Mouse (Mus musculus) hindbrain, embryonic 12.5 days (tissue): ENCODE data around the gene Ttc7. TPM values are rescaled to one million over a fixed set of nuclear protein-coding genes. Genes with fewer than 3 reads are reported as not detected.

ENCODE experiments used
- polyA plus RNA-seq: library from polyadenylated mRNA; unstranded; fragments of >200 nt; fragmentation: Nextera tagmentation; extraction: Ambion mirVana; gene quantifications from 2 replicates; pipeline ENCODE4 v1.2.1, GENCODE M21; 2016

Gene Ttc7
- polyA plus RNA-seq, 1 experiment from 2014 or later, result 6.0 TPM

Other genes starting within 250 kb of the Ttc7 start
- gene Socs5, start 175.2 kb upstream of the Ttc7 start, polyA plus RNA-seq, result 17.7 and 21.0 TPM in 2 replicates
- 63.9 and 64.4 TPM in 2 replicates for gene Mcfd2, start 17.0 kb upstream of the Ttc7 start, polyA plus RNA-seq
- gene Stpg4, start 144.9 kb downstream of the Ttc7 start, polyA plus RNA-seq, result 0.34 TPM in 1 of 2 replicates, not detected in the other
- gene Calm2, start 164.0 kb downstream of the Ttc7 start, polyA plus RNA-seq, result 1,282 and 1,370 TPM in 2 replicates